Mouse (Mus musculus) cerebellum, adult 9-10 months (tissue): Measurements from ENCODE around the gene Cd5.

Source experiments
- DNase-seq: peaks from one replicate; pipeline ENCODE4 v3.0.0; 2022

Cd5 gene

DNA sequence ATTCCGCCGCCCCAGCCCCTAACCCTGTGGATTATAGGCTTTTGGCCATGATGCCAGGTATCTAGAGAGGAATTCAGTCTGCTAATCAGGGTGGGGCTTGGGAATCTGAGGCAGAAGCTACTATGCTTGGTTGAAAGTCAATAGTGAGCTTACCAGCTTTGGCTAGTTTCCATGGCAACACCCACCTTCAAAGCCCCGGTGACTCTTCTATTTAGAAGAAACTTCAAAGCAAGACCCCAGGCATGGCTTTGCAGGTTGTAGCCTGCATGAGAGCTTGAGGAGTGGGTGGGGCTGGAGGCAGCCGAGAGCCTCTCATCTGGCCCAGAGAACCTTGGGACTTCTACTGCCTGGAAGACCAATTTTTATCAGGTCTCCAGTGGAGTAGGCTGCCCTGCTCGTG, 15.2 kb downstream of the Cd5 start:
- DNase-seq: no peak

DNA sequence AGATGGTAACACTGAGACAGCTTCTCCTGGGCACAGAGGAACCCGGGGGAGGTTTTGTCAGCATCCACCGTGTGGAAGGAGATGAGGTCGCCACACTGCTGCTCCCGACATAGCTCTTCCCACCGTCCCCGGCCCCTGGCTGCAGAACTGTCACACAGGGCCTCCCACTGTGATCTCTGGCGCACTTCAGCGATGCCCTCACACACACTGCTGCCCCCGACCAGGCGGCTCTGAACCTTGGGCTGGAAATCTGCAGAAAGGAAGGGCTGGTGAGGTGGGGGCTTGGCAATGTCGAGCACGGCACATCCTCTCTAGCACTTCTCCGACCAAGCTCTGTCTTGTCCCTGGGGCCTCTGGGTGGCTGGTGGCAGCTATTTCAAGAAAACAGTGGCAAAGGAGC, 15.7 kb downstream of the Cd5 start:
- DNase-seq: peak; percentile 57

DNA sequence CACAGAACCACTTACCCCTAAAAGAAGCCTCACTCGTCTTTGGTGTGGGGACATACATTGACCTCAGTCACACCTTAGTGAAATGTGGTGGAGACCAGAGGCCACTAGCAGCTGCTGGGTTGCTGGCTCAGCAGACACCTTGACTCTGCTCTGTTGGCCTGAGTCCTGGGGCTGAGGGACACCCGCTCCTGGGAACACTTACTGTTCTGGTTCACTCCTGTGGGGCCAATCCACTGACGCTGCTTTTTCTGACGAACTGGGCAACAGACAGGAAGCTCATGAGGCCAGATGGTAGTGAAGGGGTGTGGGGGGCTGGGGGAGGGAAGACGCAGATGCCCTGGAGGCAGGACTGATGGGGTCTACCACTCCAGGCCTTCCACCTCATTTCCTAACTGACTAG, 17.7 kb downstream of the Cd5 start:
- peak; percentile 53 for DNase-seq

DNA sequence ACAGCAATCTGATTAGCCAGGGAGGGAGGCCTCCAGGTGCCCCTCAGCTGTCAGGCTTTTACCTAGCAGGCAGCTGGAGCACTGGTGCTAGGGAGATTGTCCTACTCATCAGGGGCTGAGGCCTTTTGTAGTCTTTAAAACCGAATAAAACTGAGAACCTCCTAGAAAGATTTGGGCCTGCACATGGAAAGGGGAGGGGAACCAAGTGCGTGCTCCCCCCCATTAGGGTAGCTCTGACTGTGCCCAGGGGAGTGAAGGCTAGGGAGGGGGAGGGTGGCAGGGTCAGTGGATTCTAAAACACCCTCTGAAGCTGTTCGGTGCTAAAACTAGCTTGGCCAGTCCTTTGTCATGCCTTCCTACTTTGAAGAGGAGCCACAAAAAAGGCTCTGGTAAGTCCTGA, 18.3 kb downstream of the Cd5 start:
- peak; percentile 55 for DNase-seq

- peak; percentile 91 for DNase-seq
Observed at GRCm38 (mm10) chr19:10719751-10720150, 19.1 kb downstream of the Cd5 start.

DNA sequence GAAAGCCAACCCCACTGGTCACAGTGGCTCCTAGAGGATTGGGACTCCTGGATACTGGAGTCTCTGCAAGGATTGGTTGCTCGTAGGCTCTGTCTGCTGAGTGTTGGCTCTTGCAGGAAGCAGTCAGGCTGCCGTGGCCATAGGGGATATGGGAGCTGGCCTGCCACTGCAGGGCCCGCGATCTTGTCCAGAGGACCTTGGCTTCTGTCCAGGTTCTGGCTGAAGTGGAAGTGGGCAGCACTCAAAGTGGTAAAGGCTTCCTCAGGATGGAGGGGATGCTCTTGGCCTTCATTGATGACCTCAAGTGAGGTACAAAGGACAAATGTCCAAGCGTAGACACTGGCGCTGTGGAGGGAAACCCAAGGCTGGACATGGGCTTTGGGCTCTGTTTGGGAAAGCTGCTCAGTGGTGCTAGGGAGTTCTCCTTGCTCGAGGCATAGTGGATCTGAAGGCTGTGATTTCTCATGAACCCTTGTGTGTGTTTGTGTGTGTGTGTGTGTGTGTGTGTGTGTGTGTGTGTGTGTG, 20.5 kb downstream of the Cd5 start:
- peak; percentile 64 for DNase-seq

- no peak for DNase-seq
Observed at GRCm38 (mm10) chr19:10715476-10715875, 23.3 kb downstream of the Cd5 start.

GRCm38 (mm10) chr19:10714682-10715475, 23.9 kb downstream of the Cd5 start:
- DNase-seq: peak; percentile 91

DNA sequence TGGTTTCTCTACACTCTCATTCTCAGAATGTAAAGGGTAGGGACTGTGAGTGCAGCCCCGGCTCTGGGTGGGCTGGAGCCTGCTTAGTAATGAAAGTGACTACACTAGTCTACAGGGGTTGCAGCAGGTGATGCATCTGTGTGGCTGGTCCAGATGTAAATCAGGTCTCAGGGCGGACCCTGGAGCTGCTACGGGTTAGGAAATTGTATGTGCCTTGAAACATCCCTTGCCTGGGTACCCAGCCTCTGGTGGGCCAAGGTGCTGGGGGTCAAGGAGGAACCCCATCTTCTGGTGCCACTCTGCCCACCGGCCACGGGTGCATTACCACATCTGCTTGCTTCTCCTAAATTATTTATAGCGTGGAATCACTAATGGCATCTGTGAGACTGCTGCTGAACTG, 24.6 kb downstream of the Cd5 start:
- DNase-seq: no peak

GRCm38 (mm10) chr19:10713551-10713950, 25.3 kb downstream of the Cd5 start:
- DNase-seq: no peak

GRCm38 (mm10) chr19:10712646-10713045, 26.2 kb downstream of the Cd5 start:
- DNase-seq: no peak

GRCm38 (mm10) chr19:10712194-10712593, 26.6 kb downstream of the Cd5 start:
- DNase-seq: no peak

- DNase-seq: no peak
Observed at GRCm38 (mm10) chr19:10710751-10711150, 28.1 kb downstream of the Cd5 start.

GRCm38 (mm10) chr19:10710088-10710511, 28.7 kb downstream of the Cd5 start:
- peak; percentile 94 for DNase-seq

DNA sequence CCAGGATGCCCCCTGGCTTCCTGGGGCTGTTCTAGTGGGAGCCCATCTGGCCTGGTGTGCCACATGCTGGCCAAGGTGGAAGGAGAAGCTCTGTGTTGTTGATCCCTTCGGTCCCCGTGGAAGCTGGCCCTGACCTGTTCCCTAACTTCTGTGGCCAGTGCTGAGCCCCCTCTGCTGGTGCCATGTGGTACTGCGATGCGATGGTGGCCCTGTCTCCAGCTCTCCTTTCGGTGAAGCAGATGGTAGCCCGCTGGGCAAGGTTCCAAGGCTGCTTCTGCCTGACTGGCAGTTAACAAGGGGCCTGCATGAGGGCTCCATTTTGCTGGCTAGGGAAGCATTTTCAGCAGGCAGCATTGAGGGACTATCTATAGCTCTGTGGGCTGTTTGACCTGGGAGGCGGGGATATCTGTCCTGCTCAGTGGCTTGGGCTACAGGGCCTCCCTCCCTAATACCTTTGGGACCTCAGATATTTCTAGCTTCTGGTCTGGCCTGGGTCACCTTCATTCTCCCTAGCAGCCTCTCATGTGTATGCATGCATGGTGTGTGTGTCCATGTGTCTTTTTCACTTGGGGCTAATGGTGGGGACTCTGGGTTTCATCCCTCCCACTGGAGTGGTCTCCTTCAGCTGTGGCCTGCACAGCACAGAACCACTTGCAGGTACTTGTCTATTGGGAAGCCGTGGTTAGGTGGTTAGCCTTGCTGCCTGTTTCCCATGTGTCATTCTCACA, 29.3 kb downstream of the Cd5 start:
- peak; percentile 100 for DNase-seq

DNA sequence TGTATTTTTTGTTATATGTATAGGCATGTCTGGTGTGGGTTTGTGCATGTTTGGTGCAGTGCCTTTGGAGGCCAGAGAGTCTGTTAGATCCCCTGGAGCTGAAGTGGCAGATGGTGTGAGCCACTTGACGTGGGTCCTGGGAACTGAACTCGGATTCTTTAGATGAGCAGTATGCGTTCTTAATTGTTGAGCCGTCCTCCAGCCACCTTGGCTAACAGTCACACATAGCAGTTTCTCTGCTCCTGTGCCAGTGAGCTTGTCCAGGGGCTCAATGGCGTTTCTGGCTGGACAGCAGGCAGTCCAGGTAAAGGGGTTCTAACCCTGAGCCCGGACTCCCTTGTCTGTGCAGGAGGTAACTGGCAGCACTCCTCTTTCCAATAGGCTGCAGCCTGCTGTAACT, 29.9 kb downstream of the Cd5 start:
- DNase-seq: peak; percentile 76

DNA sequence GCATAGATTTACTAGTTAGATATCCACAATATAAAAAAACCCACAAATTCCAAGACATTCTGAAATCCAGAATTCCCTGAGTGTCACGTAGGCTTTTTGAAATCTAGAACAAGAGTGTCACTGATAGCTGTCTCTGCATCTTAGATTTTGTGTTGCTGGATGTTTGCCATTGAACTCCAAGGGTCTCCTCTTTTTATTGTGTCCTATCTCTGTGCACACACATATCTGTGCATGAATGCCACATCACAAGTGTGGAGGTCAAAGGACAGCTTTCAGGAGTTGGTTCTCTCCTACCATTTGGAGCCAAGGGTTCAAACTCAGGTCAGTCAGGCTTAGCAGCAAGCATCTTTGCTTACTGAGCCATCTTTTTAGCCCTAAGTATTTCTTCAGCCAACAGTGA, 30.9 kb downstream of the Cd5 start:
- DNase-seq: peak; percentile 65

DNA sequence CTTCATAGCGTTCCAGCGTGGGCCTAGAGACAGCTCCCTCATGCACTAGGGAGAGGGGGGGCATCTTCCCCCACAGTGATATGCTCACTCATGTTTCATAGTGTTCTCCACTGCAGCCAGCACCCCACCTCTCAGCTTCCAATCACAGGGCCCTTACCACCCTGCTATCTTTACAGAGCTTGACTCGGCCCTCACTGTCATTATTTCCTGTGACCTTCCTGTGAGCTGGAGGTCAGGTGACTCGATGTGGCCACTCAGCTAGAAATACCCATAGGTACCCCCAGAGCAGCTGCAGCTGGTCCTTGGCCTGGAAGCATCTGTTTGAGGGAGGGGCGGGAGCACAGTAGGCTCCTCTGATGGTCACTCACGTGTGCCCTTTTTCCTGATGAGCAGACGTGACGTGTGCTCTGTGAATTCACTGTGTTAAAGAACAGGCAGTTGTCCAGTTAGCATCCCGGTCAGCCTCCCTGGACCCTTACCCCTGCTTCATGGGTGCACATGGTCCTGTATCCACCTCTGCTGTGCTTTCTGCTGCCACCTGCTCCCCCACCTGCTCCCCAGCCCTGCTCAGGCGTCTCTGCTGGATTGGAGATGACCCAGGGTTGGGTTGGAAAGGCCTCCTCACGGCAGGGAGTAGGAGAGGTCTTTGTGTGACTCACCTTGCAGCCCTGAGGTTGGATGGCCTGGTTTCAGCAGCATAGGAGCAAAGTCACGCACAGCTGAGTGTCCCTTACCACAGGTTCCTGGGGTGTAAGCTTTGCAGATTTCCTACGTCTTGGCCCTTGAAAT, 31.5 kb downstream of the Cd5 start:
- peak; percentile 72 for DNase-seq

GRCm38 (mm10) chr19:10703470-10703869, 35.3 kb downstream of the Cd5 start:
- DNase-seq: peak; percentile 70

DNA sequence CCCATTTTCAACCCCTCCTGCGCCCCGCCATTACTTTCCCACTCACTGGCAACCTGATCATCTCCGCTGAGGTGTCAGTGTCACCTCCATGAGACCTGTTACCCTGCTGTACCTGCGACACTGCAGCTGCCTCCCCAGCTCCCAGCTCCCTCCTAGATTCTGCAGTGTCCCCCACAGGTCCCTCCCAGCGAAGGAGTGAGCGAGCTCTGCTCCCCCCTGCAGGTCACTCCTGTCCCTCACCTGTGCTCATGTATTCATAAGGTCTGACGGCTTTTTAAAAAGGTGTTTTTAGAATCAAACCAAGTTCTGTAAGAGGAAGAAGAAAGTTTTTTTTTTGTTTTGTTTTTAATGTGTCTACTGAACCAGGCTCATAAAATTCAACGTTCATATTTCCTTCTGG, 36.7 kb downstream of the Cd5 start:
- DNase-seq: no peak

GRCm38 (mm10) chr19:10701013-10701726, 37.6 kb downstream of the Cd5 start:
- peak; percentile 83 for DNase-seq

DNA sequence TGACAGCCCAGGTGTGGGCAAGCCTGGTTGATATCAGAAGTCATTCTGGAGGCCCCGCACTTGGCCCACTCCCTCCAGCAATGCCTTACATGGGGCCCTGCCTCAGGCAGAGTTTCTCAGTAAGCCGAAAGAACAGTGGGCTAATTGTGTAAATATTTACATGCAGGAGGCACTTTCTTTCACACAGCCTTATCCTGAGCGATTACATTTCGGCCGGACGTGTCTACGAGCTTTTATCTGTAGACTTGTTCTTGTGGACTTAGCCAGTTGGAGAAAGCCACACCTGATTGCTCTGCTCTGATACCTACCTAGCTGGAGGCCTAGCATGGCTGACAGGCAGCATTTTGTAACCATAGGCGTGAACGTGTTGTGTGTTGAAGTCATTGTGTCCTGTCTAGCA, 39.0 kb downstream of the Cd5 start:
- no peak for DNase-seq
